Mouse (Mus musculus) frontal cortex, postnatal 25 days (tissue): ENCODE results near the gene Allc.

ENCODE experiments used
- DNase-seq, 2 experiments: peaks; one replicate each; pipeline ENCODE4 v3.0.0; 2022; ENCODE audit warnings: low spot score in 2 of 2

Allc gene

GRCm38 (mm10) chr12:28579132-28579531 is 3.2 kb downstream of the Allc start:
- no peak for DNase-seq

GRCm38 (mm10) chr12:28578147-28578546 is 4.2 kb downstream of the Allc start:
- DNase-seq: no peak

GRCm38 (mm10) chr12:28575366-28576070 is 6.8 kb downstream of the Allc start:
- DNase-seq: no peak

- DNase-seq: no peak
Measured at GRCm38 (mm10) chr12:28572241-28572640, 10.1 kb downstream of the Allc start.

- no peak for DNase-seq
Measured at GRCm38 (mm10) chr12:28552299-28552698, 30.0 kb downstream of the Allc start, which contains the start of gene Dcdc2c. TSS of gene Dcdc2c (minus strand) at chr12:28552399.

- DNase-seq: no peak
Measured at GRCm38 (mm10) chr12:28551775-28552174, 30.5 kb downstream of the Allc start.

- DNase-seq: no peak
Measured at GRCm38 (mm10) chr12:28548887-28549286, 33.4 kb downstream of the Allc start.

- DNase-seq: no peak
Measured at GRCm38 (mm10) chr12:28514264-28514775, 68.0 kb downstream of the Allc start.

GRCm38 (mm10) chr12:28509699-28510280 is 72.5 kb downstream of the Allc start:
- DNase-seq: no peak
